19 mouse cellular contexts compared by ENCODE assay signal in the genomic region with DNA sequence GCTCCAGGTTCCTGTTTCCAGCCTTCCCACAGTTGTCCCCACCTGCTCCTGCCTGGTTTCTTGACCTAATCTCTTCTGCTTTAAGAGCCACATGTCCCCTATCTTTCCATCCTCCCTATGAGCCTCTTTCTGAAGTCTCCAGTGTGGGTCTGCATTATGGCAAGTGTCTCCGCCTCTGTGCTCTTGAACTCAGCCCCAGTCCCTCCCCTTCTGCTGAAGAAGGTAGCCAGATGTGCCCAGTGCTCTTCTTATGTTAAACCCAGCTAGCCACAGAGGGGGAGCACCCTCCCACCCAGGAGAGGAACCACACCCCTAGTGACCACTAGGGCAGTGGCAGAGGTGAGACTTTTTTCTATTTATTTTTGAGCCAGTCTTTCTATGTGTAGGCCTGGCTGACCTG.
"Had no signal": no experiment of that assay in that cellular context is flagged by ENCODE, and none has a peak within 500 bp of the region (broad histone marks: within the 10 kb centered on the region; RNA-seq: fewer than 3 reads in every experiment).

No protein-coding gene starts in this region.

- DNase-seq: kidney, adult 11 months; kidney, adult 9 months; kidney, postnatal 4 days; lung, adult 18-20 months; right cerebral cortex, postnatal 4 days; thymus, adult 2 months; thymus, postnatal 36 days had no signal

- H3K27me3 ChIP-seq: limb, embryonic 12.5 days; liver, embryonic 12.5 days; midbrain, embryonic 15.5 days; neural tube, embryonic 12.5 days; stomach, embryonic 15.5 days had no signal

- H3K4me1 ChIP-seq: megakaryocyte, embryonic 14.5 days had no signal

- H3K27ac ChIP-seq: kidney, postnatal 0 days; layer of hippocampus, adult 2 months; left cerebral cortex, adult 2 months; limb, embryonic 12.5 days; liver, embryonic 12.5 days; macrophage; midbrain, embryonic 15.5 days; neural tube, embryonic 12.5 days; stomach, embryonic 15.5 days had no signal

- H3K36me3 ChIP-seq: limb, embryonic 12.5 days; liver, embryonic 12.5 days; midbrain, embryonic 15.5 days; neural tube, embryonic 12.5 days; stomach, embryonic 15.5 days had no signal

- H3K9me3 ChIP-seq: limb, embryonic 12.5 days; liver, embryonic 12.5 days; midbrain, embryonic 15.5 days; neural tube, embryonic 12.5 days; stomach, embryonic 15.5 days had no signal

- H3K4me2 ChIP-seq: limb, embryonic 12.5 days; liver, embryonic 12.5 days; midbrain, embryonic 11.5 days; midbrain, embryonic 15.5 days; neural tube, embryonic 12.5 days; stomach, embryonic 15.5 days had no signal

- H3K9ac ChIP-seq: limb, embryonic 12.5 days; liver, embryonic 12.5 days; midbrain, embryonic 15.5 days; neural tube, embryonic 12.5 days; stomach, embryonic 15.5 days had no signal

- ATAC-seq: liver, embryonic 12.5 days; lung, postnatal 0 days; midbrain, embryonic 15.5 days had no signal

- H3K4me3 ChIP-seq: layer of hippocampus, adult 2 months; left cerebral cortex, adult 2 months; limb, embryonic 12.5 days; liver, embryonic 12.5 days; megakaryocyte, embryonic 14.5 days; midbrain, embryonic 15.5 days; neural tube, embryonic 12.5 days; stomach, embryonic 15.5 days had no signal
